Mouse (Mus musculus) testis, adult 2 months (tissue): ENCODE measurements around the gene Nupl2. TPM values are rescaled to one million over a fixed set of nuclear protein-coding genes. Genes with fewer than 3 reads are reported as not detected.
A peak's percentile ranks its signal among the peaks of the same experiment; 100 is the strongest.

Experiments used
- H3K27ac ChIP-seq: fragments of 200-500 bp; 2 replicates; pipeline ENCODE4 v1.5.1; 2012; ENCODE audit warnings: low read depth, low read length; ENCODE audit not compliant: control insufficient read depth, insufficient read depth
- H3K27me3 ChIP-seq: fragments of 200-500 bp; 2 replicates; pipeline ENCODE4 v1.6.1; 2012; ENCODE audit warnings: mild to moderate bottlenecking, low read length, moderate library complexity; ENCODE audit not compliant: control insufficient read depth, insufficient read depth
- H3K36me3 ChIP-seq: fragments of 200-500 bp; 2 replicates; pipeline ENCODE4 v1.6.1; 2012; ENCODE audit warnings: mild to moderate bottlenecking, low read length; ENCODE audit not compliant: control insufficient read depth, insufficient read depth
- H3K4me1 ChIP-seq: fragments of 200-500 bp; 2 replicates; pipeline ENCODE4 v1.6.1; 2012; ENCODE audit warnings: low read length; ENCODE audit not compliant: control insufficient read depth, insufficient read depth
- H3K4me3 ChIP-seq: fragments of 200-500 bp; 2 replicates; pipeline ENCODE4 v1.5.1; 2012; ENCODE audit warnings: low read depth, mild to moderate bottlenecking, low read length, moderate library complexity, mixed read lengths; ENCODE audit not compliant: control insufficient read depth
- CTCF ChIP-seq: fragments of 200-500 bp; IDR thresholded peaks from 2 replicates; pipeline ENCODE4 v1.5.1; 2012; ENCODE audit warnings: low read depth, mild to moderate bottlenecking, inconsistent platforms, low read length, moderate library complexity; ENCODE audit not compliant: control insufficient read depth, insufficient read depth, insufficient replicate concordance
- POLR2A ChIP-seq: fragments of 200-500 bp; IDR thresholded peaks from 2 replicates; pipeline ENCODE4 v1.6.1; 2012; ENCODE audit warnings: low read depth, mild to moderate bottlenecking, inconsistent platforms, low read length, moderate library complexity; ENCODE audit not compliant: control insufficient read depth
- polyA plus RNA-seq: library from polyadenylated mRNA; depleted of rRNA; stranded (reverse); fragments of >200 nt; gene quantifications from 2 replicates; pipeline ENCODE4 v1.2.3, GENCODE M21; 2012

Gene Nupl2
- polyA plus RNA-seq, 1 experiment, result 52.1 TPM

GRCm38 (mm10) chr5:24183096-24183495 lies 18.3 kb downstream of the Nupl2 start:
- Histone ChIP-seq H3K27me3 (no peaks in the 10 kb centered on the region), H3K4me1 (no peaks in the 10 kb centered on the region), H3K27ac (no peak overlapping the region), H3K36me3 (no peaks in the 10 kb centered on the region; the same call in 1 of the 2 replicates), H3K4me3 (no peak overlapping the region)
- TF ChIP-seq POLR2A (no peak), CTCF (no peak)

GRCm38 (mm10) chr5:24184011-24184410 lies 19.2 kb downstream of the Nupl2 start:
- no peaks in the 10 kb centered on the region; the same call in 1 of the 2 replicates for H3K36me3 ChIP-seq
- TF ChIP-seq CTCF, result no peak
- no peak for TF ChIP-seq POLR2A
- no peaks in the 10 kb centered on the region for H3K27me3 ChIP-seq
- H3K4me1 ChIP-seq, result no peaks in the 10 kb centered on the region
- H3K4me3 ChIP-seq, result no peak overlapping the region
- no peak overlapping the region for H3K27ac ChIP-seq

DNA sequence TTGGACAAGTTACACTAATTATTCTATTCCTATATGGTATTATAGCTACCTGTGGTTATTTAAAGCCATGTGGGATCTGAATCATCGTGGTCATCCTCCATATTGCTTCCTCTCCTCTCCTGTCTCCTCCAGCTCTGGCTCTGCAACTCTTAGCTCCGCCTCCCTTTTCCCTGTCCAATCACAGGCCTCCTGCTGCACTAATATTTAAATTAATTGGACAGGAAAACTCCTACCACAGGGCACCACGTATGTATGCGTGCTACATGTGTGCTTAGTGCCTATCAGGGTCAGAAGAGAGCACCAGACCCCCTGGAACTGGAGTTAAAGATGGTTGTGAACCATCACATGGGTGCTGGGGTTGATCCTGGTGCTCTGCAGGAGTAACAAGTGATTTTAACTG lies 23.7 kb downstream of the Nupl2 start:
- H3K36me3 ChIP-seq, result no peaks in the 10 kb centered on the region
- TF ChIP-seq POLR2A, result no peak
- TF ChIP-seq CTCF, result no peak
- no peaks in the 10 kb centered on the region for H3K4me1 ChIP-seq
- H3K27me3 ChIP-seq, result no peaks in the 10 kb centered on the region
- H3K4me3 ChIP-seq, result no peak overlapping the region
- no peak overlapping the region for H3K27ac ChIP-seq

- Histone ChIP-seq H3K36me3 (no peaks in the 10 kb centered on the region), H3K27ac (no peak overlapping the region), H3K27me3 (no peaks in the 10 kb centered on the region), H3K4me1 (no peaks in the 10 kb centered on the region), H3K4me3 (no peak overlapping the region)
- TF ChIP-seq POLR2A (no peak), CTCF (no peak)
Measured at GRCm38 (mm10) chr5:24191821-24192220, 27.1 kb downstream of the Nupl2 start.

GRCm38 (mm10) chr5:24201006-24201405 lies 36.2 kb downstream of the Nupl2 start:
- TF ChIP-seq CTCF (no peak), POLR2A (no peak)
- Histone ChIP-seq H3K4me1 (no peaks in the 10 kb centered on the region), H3K4me3 (no peak overlapping the region)

GRCm38 (mm10) chr5:24202492-24202891 lies 37.7 kb downstream of the Nupl2 start:
- Histone ChIP-seq H3K36me3 (no peaks in the 10 kb centered on the region), H3K27ac (no peak overlapping the region), H3K27me3 (no peaks in the 10 kb centered on the region), H3K4me3 (0 out of 2 replicates have a peak overlapping the region, but pooled peaks have one; percentile 3), H3K4me1 (no peaks in the 10 kb centered on the region)
- TF ChIP-seq CTCF, result no peak
- TF ChIP-seq POLR2A, result no peak

More at GRCm38 (mm10) chr5:24201006-24201405, 36.2 kb downstream of the Nupl2 start:
- no peak overlapping the region for H3K27ac ChIP-seq
- no peaks in the 10 kb centered on the region for H3K27me3 ChIP-seq
- no peaks in the 10 kb centered on the region for H3K36me3 ChIP-seq

DNA sequence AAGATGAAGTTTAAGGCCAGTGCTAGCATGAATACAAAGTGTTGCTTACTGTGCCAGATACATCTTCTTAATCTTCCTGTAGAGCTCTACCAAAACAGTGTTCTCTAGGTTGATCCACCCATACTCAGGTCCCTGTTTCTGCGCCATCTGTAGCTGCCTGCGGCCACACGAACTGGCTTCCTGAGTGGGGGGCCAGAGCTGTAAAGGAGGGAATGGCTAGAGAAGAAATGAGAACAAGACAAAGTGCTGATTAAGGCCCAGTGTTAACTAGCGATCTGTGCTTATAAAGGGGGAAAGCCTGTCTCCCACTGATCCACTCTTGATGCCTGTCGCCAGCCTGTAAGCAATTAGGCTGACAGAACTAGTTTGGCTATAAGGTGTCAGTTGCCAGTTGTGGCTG lies 38.5 kb downstream of the Nupl2 start:
- Histone ChIP-seq H3K4me3 (peak overlapping the region; percentile 57), H3K4me1 (no peaks in the 10 kb centered on the region), H3K36me3 (no peaks in the 10 kb centered on the region), H3K27me3 (no peaks in the 10 kb centered on the region), H3K27ac (0 out of 2 replicates have a peak overlapping the region, but pooled peaks have one; percentile 32)
- TF ChIP-seq POLR2A, result no peak
- TF ChIP-seq CTCF, result no peak

DNA sequence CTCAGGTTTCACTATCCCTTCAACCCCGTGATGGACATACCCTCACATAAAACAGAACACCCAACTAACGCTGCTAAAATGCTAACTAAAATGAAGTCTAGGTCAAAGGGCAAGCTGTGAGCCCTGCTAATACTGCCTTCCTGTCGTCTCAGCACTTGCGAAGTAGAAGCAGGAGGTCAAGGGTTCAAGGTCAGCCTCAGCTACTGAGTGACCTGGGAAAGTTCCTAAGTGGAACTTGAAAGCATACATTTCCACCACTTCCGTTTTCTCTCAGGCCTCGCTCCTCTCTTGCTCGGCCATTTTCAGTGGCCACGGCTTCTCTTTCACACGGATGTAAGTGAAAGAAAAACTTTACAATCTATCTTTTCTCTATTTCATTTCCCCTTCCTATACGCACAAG lies 43.2 kb downstream of the Nupl2 start:
- no peak overlapping the region for H3K27ac ChIP-seq
- no peak overlapping the region for H3K4me3 ChIP-seq
- no peaks in the 10 kb centered on the region for H3K27me3 ChIP-seq
- no peaks in the 10 kb centered on the region for H3K36me3 ChIP-seq
- H3K4me1 ChIP-seq, result no peaks in the 10 kb centered on the region
- no peak for TF ChIP-seq CTCF
- no peak for TF ChIP-seq POLR2A
